Mouse (Mus musculus) CH12.LX (cell line): ENCODE measurements around the gene Chtop. TPM values are rescaled to one million over a fixed set of nuclear protein-coding genes. Genes with fewer than 3 reads are reported as not detected.

ENCODE experiments used
- polyA plus RNA-seq: library from polyadenylated mRNA; unstranded; fragments of >175 nt; gene quantifications from 2 replicates; pipeline ENCODE4 v1.2.1, GENCODE M21; 2012; ENCODE audit warnings: low read depth; ENCODE audit not compliant: insufficient read length
- total RNA-seq, 2 experiments: library from RNA; depleted of rRNA; stranded (reverse); fragments of 300-350 nt in 1 of 2; fragments of >200 nt in 1 of 2; gene quantifications; 2 replicates each; pipeline ENCODE4 v1.2.3; 2012 to 2014

Gene Chtop
- total and polyA plus RNA-seq, 3 experiments: 88.5 to 130 (median 126) TPM

Other genes starting within 250 kb of the Chtop start
Only the 20 nearest of the 21 such genes appear.
- gene Gatad2b, start 216.3 kb downstream of the Chtop start, total RNA-seq (2012; rRNA removed): 8.9 and 10.0 TPM in 2 replicates
- gene Gatad2b, start 216.3 kb downstream of the Chtop start, total RNA-seq (2014; rRNA removed): 6.4 and 8.4 TPM in 2 replicates
- gene Gatad2b, start 216.3 kb downstream of the Chtop start, polyA plus RNA-seq: 20.6 and 22.6 TPM in 2 replicates
- 2.6 TPM in 2 replicates for gene Slc27a3, start 119.6 kb downstream of the Chtop start, total RNA-seq (2012; rRNA removed)
- gene Slc27a3, start 119.6 kb downstream of the Chtop start, total RNA-seq (2014; rRNA removed): 1.3 and 1.5 TPM in 2 replicates
- 1.6 and 1.9 TPM in 2 replicates for gene Slc27a3, start 119.6 kb downstream of the Chtop start, polyA plus RNA-seq
- gene Ints3, start 75.9 kb downstream of the Chtop start, total RNA-seq (2012; rRNA removed): 30.7 and 36.5 TPM in 2 replicates
- gene Ints3, start 75.9 kb downstream of the Chtop start, total RNA-seq (2014; rRNA removed): 20.3 and 20.5 TPM in 2 replicates
- 37.9 and 45.9 TPM in 2 replicates for gene Ints3, start 75.9 kb downstream of the Chtop start, polyA plus RNA-seq
- 0.13 TPM in 2 replicates for gene Npr1, start 43.6 kb downstream of the Chtop start, total RNA-seq (2012; rRNA removed)
- gene Npr1, start 43.6 kb downstream of the Chtop start, total RNA-seq (2014; rRNA removed): not detected in 2 replicates
- not detected in 2 replicates for gene Npr1, start 43.6 kb downstream of the Chtop start, polyA plus RNA-seq
- gene Ilf2, start 33.4 kb downstream of the Chtop start, total RNA-seq (2012; rRNA removed): 120 and 148 TPM in 2 replicates
- gene Ilf2, start 33.4 kb downstream of the Chtop start, total RNA-seq (2014; rRNA removed): 182 and 208 TPM in 2 replicates
- 197 and 199 TPM in 2 replicates for gene Ilf2, start 33.4 kb downstream of the Chtop start, polyA plus RNA-seq
- gene Snapin, start 18.5 kb downstream of the Chtop start, total RNA-seq (2012; rRNA removed): 18.4 and 18.9 TPM in 2 replicates
- 39.8 and 42.0 TPM in 2 replicates for gene Snapin, start 18.5 kb downstream of the Chtop start, total RNA-seq (2014; rRNA removed)
- gene Snapin, start 18.5 kb downstream of the Chtop start, polyA plus RNA-seq: 33.0 and 37.8 TPM in 2 replicates
- gene S100a1, start 4.9 kb upstream of the Chtop start, total RNA-seq (2012; rRNA removed): 8.9 and 13.2 TPM in 2 replicates
- 2.6 and 3.8 TPM in 2 replicates for gene S100a1, start 4.9 kb upstream of the Chtop start, total RNA-seq (2014; rRNA removed)
- 2.7 and 5.0 TPM in 2 replicates for gene S100a1, start 4.9 kb upstream of the Chtop start, polyA plus RNA-seq
- gene S100a13, start 4.9 kb upstream of the Chtop start, total RNA-seq (2012; rRNA removed): 35.5 and 37.1 TPM in 2 replicates
- gene S100a13, start 4.9 kb upstream of the Chtop start, total RNA-seq (2014; rRNA removed): 37.1 and 41.6 TPM in 2 replicates
- 19.3 and 22.1 TPM in 2 replicates for gene S100a13, start 4.9 kb upstream of the Chtop start, polyA plus RNA-seq
- not detected in 2 replicates for gene S100a14, start 17.4 kb upstream of the Chtop start, total RNA-seq (2012; rRNA removed)
- gene S100a14, start 17.4 kb upstream of the Chtop start, total RNA-seq (2014; rRNA removed): not detected in 2 replicates
- not detected in 2 replicates for gene S100a14, start 17.4 kb upstream of the Chtop start, polyA plus RNA-seq
- not detected in 2 replicates for gene S100a16, start 27.8 kb upstream of the Chtop start, total RNA-seq (2012; rRNA removed)
- gene S100a16, start 27.8 kb upstream of the Chtop start, total RNA-seq (2014; rRNA removed): not detected in 2 replicates
- gene S100a16, start 27.8 kb upstream of the Chtop start, polyA plus RNA-seq: not detected in 2 replicates
- not detected in 2 replicates for gene S100a3, start 51.1 kb upstream of the Chtop start, total RNA-seq (2012; rRNA removed)
- not detected in 2 replicates for gene S100a3, start 51.1 kb upstream of the Chtop start, total RNA-seq (2014; rRNA removed)
- gene S100a3, start 51.1 kb upstream of the Chtop start, polyA plus RNA-seq: not detected in 2 replicates
- not detected in 2 replicates for gene S100a2, start 80.7 kb upstream of the Chtop start, total RNA-seq (2012; rRNA removed)
- not detected in 2 replicates for gene S100a2, start 80.7 kb upstream of the Chtop start, total RNA-seq (2014; rRNA removed)
- not detected in 2 replicates for gene S100a2, start 80.7 kb upstream of the Chtop start, polyA plus RNA-seq
- gene Gm42674, start 92.4 kb upstream of the Chtop start, total RNA-seq (2012; rRNA removed): not detected in 2 replicates
- not detected in 2 replicates for gene Gm42674, start 92.4 kb upstream of the Chtop start, total RNA-seq (2014; rRNA removed)
- not detected in 2 replicates for gene Gm42674, start 92.4 kb upstream of the Chtop start, polyA plus RNA-seq
- gene S100a4, start 94.3 kb upstream of the Chtop start, total RNA-seq (2012; rRNA removed): 0.76 TPM in 1 of 2 replicates, not detected in the other
- gene S100a4, start 94.3 kb upstream of the Chtop start, total RNA-seq (2014; rRNA removed): 1.1 and 1.2 TPM in 2 replicates
- 0.86 TPM in 1 of 2 replicates, not detected in the other for gene S100a4, start 94.3 kb upstream of the Chtop start, polyA plus RNA-seq
- not detected in 2 replicates for gene S100a5, start 99.0 kb upstream of the Chtop start, total RNA-seq (2012; rRNA removed)
- not detected in 2 replicates for gene S100a5, start 99.0 kb upstream of the Chtop start, total RNA-seq (2014; rRNA removed)
- gene S100a5, start 99.0 kb upstream of the Chtop start, polyA plus RNA-seq: not detected in 2 replicates
- gene S100a6, start 103.4 kb upstream of the Chtop start, total RNA-seq (2012; rRNA removed): not detected in 2 replicates
- gene S100a6, start 103.4 kb upstream of the Chtop start, total RNA-seq (2014; rRNA removed): not detected in 2 replicates
- gene S100a6, start 103.4 kb upstream of the Chtop start, polyA plus RNA-seq: not detected in 2 replicates
- not detected in 2 replicates for gene S100a7a, start 144.5 kb upstream of the Chtop start, total RNA-seq (2012; rRNA removed)
- gene S100a7a, start 144.5 kb upstream of the Chtop start, total RNA-seq (2014; rRNA removed): not detected in 2 replicates
- not detected in 2 replicates for gene S100a7a, start 144.5 kb upstream of the Chtop start, polyA plus RNA-seq
- not detected in 2 replicates for gene S100a8, start 159.5 kb upstream of the Chtop start, total RNA-seq (2012; rRNA removed)
- not detected in 2 replicates for gene S100a8, start 159.5 kb upstream of the Chtop start, total RNA-seq (2014; rRNA removed)
- not detected in 2 replicates for gene S100a8, start 159.5 kb upstream of the Chtop start, polyA plus RNA-seq
- not detected in 2 replicates for gene S100a9, start 186.2 kb upstream of the Chtop start, total RNA-seq (2012; rRNA removed)
- gene S100a9, start 186.2 kb upstream of the Chtop start, total RNA-seq (2014; rRNA removed): not detected in 2 replicates
- gene S100a9, start 186.2 kb upstream of the Chtop start, polyA plus RNA-seq: not detected in 2 replicates
- not detected in 2 replicates for gene Pglyrp4, start 217.4 kb upstream of the Chtop start, total RNA-seq (2012; rRNA removed)
- not detected in 2 replicates for gene Pglyrp4, start 217.4 kb upstream of the Chtop start, total RNA-seq (2014; rRNA removed)
- not detected in 2 replicates for gene Pglyrp4, start 217.4 kb upstream of the Chtop start, polyA plus RNA-seq